ENCODE assay signal across 8 mouse cellular contexts in genomic region chr11:121354091-121354707, GRCm38 (mm10). TPM values are rescaled to one million over a fixed set of nuclear protein-coding genes. Genes with fewer than 3 reads are reported as not detected.
A peak's percentile ranks its signal among the peaks of the same experiment; 100 is the strongest.
DNase-seq lines count a peak whose midpoint lies in the region; ATAC-seq and TF ChIP-seq lines count a peak whose summit lies in the region.

TSS of gene Wdr45b (minus strand) at chr11:121354445.

- H3K4me1 ChIP-seq in G1E (ENCODE audit: insufficient read depth, low read depth, low read length) = peaks cover 41% of the 10 kb centered on the region
- H3K4me1 ChIP-seq in forebrain, embryonic 16.5 days (replicated peaks; ENCODE audit: control insufficient read depth, insufficient read depth, low read length) = peaks cover 23% of the 10 kb centered on the region
- H3K4me1 ChIP-seq in lung, embryonic 14.5 days (ENCODE audit: insufficient read depth) = peaks cover 8% of the 10 kb centered on the region; the same call in 1 of the 2 replicates
- peaks cover 2% of the 10 kb centered on the region; the same call in 1 of the 2 replicates for H3K4me1 ChIP-seq in olfactory bulb, adult 2 months (ENCODE audit: control insufficient read depth, insufficient read depth, low read length)
- peaks cover 8% of the 10 kb centered on the region for H3K4me1 ChIP-seq in thymus, adult 2 months (replicated peaks; ENCODE audit: control insufficient read depth, insufficient read depth, low read length)

- WGBS in forebrain, embryonic 16.5 days = under 1% methylated on average over 69 of the region's 69 CpGs
- under 1% methylated on average over 66 of the region's 69 CpGs for WGBS in lung, embryonic 14.5 days
- WGBS in olfactory bulb, adult 2 months = under 1% methylated on average over 69 of the region's 69 CpGs
- WGBS in thymus, adult 2 months = under 1% methylated on average over 69 of the region's 69 CpGs

- ATAC-seq in G1E (ENCODE audit: extremely low read depth, insufficient number of reproducible peaks, low FRiP score, poor library complexity, severe bottlenecking) = peak; percentile 86
- peak; percentile 97 for ATAC-seq in forebrain, embryonic 16.5 days
- peak; percentile 97 for ATAC-seq in lung, embryonic 14.5 days (ENCODE audit: insufficient read depth)

- intact Hi-C loops in heart, postnatal 36 days (cut with DNase I) = loop anchor here (2.0 to 5.0 kb wide), 4 partner anchors 67 to 117 kb away; partner anchors contain the start of genes Fn3krp, Foxk2, Narf and Tbcd

- DNase-seq in G1E (ENCODE audit: low spot score) = peak; percentile 85
- peak; percentile 95 to 99 for DNase-seq in cerebellum, adult 18-20 months
- DNase-seq in heart, postnatal 36 days = peak; percentile 98 to 99
- peak; percentile 96 to 98 for DNase-seq in layer of hippocampus, adult 2 months (ENCODE audit: low spot score in 2 of 2)
- peak; percentile 100 for DNase-seq in lung, embryonic 14.5 days
- DNase-seq in thymus, adult 2 months = peak; percentile 97

- TF ChIP-seq POLR2A in olfactory bulb, adult 2 months (IDR thresholded peaks at IDR 0.05; ENCODE audit: insufficient read depth, low read depth, low read length) = peak; percentile 74
- peak; percentile 87 for TF ChIP-seq POLR2A in thymus, adult 2 months (IDR thresholded peaks at IDR 0.05; ENCODE audit: control insufficient read depth, extremely low read depth, insufficient read depth, low read length, poor library complexity)

- no peaks in the 10 kb centered on the region for H3K9me3 ChIP-seq in G1E (replicated peaks)
- no peaks in the 10 kb centered on the region for H3K9me3 ChIP-seq in forebrain, embryonic 16.5 days (ENCODE audit: control insufficient read depth, low read length)
- no peaks in the 10 kb centered on the region for H3K9me3 ChIP-seq in lung, embryonic 14.5 days (ENCODE audit: low read depth, low read length)

- H3K27me3 ChIP-seq in G1E (ENCODE audit: insufficient read depth, low read length) = peaks cover 10% of the 10 kb centered on the region; the same call in 1 of the 2 replicates
- no peaks in the 10 kb centered on the region for H3K27me3 ChIP-seq in forebrain, embryonic 16.5 days (replicated peaks; ENCODE audit: control insufficient read depth, insufficient read depth, low read length)
- no peaks in the 10 kb centered on the region for H3K27me3 ChIP-seq in lung, embryonic 14.5 days (ENCODE audit: insufficient read depth, low read length)
- H3K27me3 ChIP-seq in thymus, adult 2 months (ENCODE audit: control insufficient read depth, insufficient read depth, low read length) = no peaks in the 10 kb centered on the region

- TF ChIP-seq CTCF in G1E (IDR thresholded peaks at IDR 0.05; ENCODE audit: low read depth, low read length) = no peak
- TF ChIP-seq CTCF in layer of hippocampus, adult 2 months (conservative IDR thresholded peaks at IDR 0.05) = no peak
- no peak for TF ChIP-seq CTCF in lung, embryonic 14.5 days (IDR thresholded peaks at IDR 0.05; ENCODE audit: low read depth)
- TF ChIP-seq CTCF in olfactory bulb, adult 2 months (IDR thresholded peaks at IDR 0.05; ENCODE audit: insufficient read depth, low read depth, low read length) = 0 out of 2 replicates have a peak, but pooled peaks have one; percentile 5
- TF ChIP-seq CTCF in thymus, adult 2 months (IDR thresholded peaks at IDR 0.05; ENCODE audit: borderline replicate concordance, control insufficient read depth, extremely low read depth, insufficient read depth, low read length, poor library complexity) = peak; percentile 66

- peak within 1 kb of the TSS; percentile 84 for H3K27ac ChIP-seq in forebrain, embryonic 16.5 days (ENCODE audit: low read length)
- H3K27ac ChIP-seq in layer of hippocampus, adult 2 months = peak within 1 kb of the TSS; percentile 99
- peak within 1 kb of the TSS; percentile 84 for H3K27ac ChIP-seq in lung, embryonic 14.5 days (ENCODE audit: low read depth)
- H3K27ac ChIP-seq in olfactory bulb, adult 2 months (ENCODE audit: insufficient read depth, low read depth, low read length) = peak within 1 kb of the TSS; percentile 84
- peak within 1 kb of the TSS; percentile 14; the same call in 1 of the 2 replicates for H3K27ac ChIP-seq in thymus, adult 2 months (ENCODE audit: control insufficient read depth, insufficient read depth, low read length)

- H3K9ac ChIP-seq in forebrain, embryonic 16.5 days (replicated peaks; ENCODE audit: low read depth, low read length) = peak within 1 kb of the TSS; percentile 93
- H3K9ac ChIP-seq in lung, embryonic 14.5 days = peak within 1 kb of the TSS; percentile 98

- H3K4me3 ChIP-seq in G1E (ENCODE audit: low read depth, low read length) = peak within 1 kb of the TSS; percentile 99
- H3K4me3 ChIP-seq in forebrain, embryonic 16.5 days (replicated peaks; ENCODE audit: low read length) = peak within 1 kb of the TSS; percentile 95
- peak within 1 kb of the TSS; percentile 100 for H3K4me3 ChIP-seq in layer of hippocampus, adult 2 months
- H3K4me3 ChIP-seq in lung, embryonic 14.5 days (ENCODE audit: low read depth, low read length) = peak within 1 kb of the TSS; percentile 97
- H3K4me3 ChIP-seq in olfactory bulb, adult 2 months (ENCODE audit: insufficient read depth, low read depth, low read length) = peak within 1 kb of the TSS; percentile 89
- peak within 1 kb of the TSS; percentile 71 for H3K4me3 ChIP-seq in thymus, adult 2 months (ENCODE audit: control insufficient read depth, insufficient read depth, low read length)

- peaks cover 30% of the 10 kb centered on the region for H3K36me3 ChIP-seq in G1E (replicated peaks)
- H3K36me3 ChIP-seq in forebrain, embryonic 16.5 days (ENCODE audit: control insufficient read depth, insufficient read depth) = no peaks in the 10 kb centered on the region
- H3K36me3 ChIP-seq in lung, embryonic 14.5 days (ENCODE audit: insufficient read depth) = 0 out of 2 replicates have a peak, but pooled peaks cover 3% of the 10 kb centered on the region
- H3K36me3 ChIP-seq in thymus, adult 2 months (ENCODE audit: control insufficient read depth, insufficient read depth, low read length) = no peaks in the 10 kb centered on the region

- H3K4me2 ChIP-seq in forebrain, embryonic 16.5 days (ENCODE audit: low read length) = peak within 1 kb of the TSS; percentile 92
- H3K4me2 ChIP-seq in lung, embryonic 14.5 days = peak within 1 kb of the TSS; percentile 94

RNA-seq across cellular contexts. Expression of gene Wdr45b, which starts in this region (rescaled TPM):
- total RNA-seq in G1E (2014; fragmentation: Nextera tagmentation) (46.7 and 67.2 TPM in 2 replicates), G1E (2017) (36.9 and 42.0 TPM in 2 replicates)
- 12.9 and 19.7 TPM in 2 replicates for polyA plus RNA-seq in G1E (2012)
- polyA plus RNA-seq in forebrain, embryonic 16.5 days (2015; fragmentation: Nextera tagmentation; extraction: Ambion mirVana) = 93.1 and 95.5 TPM in 2 replicates
- 10 to 100 TPM; 34.7 to 36.3 TPM for total RNA-seq in heart, postnatal 36 days (2021)
- 10 to 100 TPM; 71.0 to 71.5 TPM for total RNA-seq in layer of hippocampus, adult 2 months (2021)
- 110 and 111 TPM in 2 replicates for polyA plus RNA-seq in lung, embryonic 14.5 days (2014; fragmentation: Nextera tagmentation; extraction: Ambion mirVana)
- polyA plus RNA-seq in olfactory bulb, adult 2 months (2012; ENCODE audit: insufficient read depth, insufficient read length, low replicate concordance, missing spikeins) = not detected in 2 replicates
- 51.3 and 65.9 TPM in 2 replicates for polyA plus RNA-seq in thymus, adult 2 months (2012; rRNA removed)

Comparison
In these comparisons a context has a peak if more than half of its experiments do, and no peak if none do; other contexts are left out.
1. Peak in every context shown above with its lines: DNase-seq, ATAC-seq, H3K4me3 ChIP-seq and H3K27ac ChIP-seq.
2. CTCF ChIP-seq: peak in olfactory bulb, adult 2 months (single experiment) and thymus, adult 2 months (single experiment); none in G1E (single experiment), layer of hippocampus, adult 2 months (single experiment) and lung, embryonic 14.5 days (single experiment).
3. H3K27ac ChIP-seq: peak in every context shown above with its lines; median percentile 99 in layer of hippocampus, adult 2 months; 84 in forebrain, embryonic 16.5 days; 84 in lung, embryonic 14.5 days; 84 in olfactory bulb, adult 2 months; 14 in thymus, adult 2 months.